Mouse (Mus musculus) adrenal gland, adult 8-10 months (tissue): ENCODE measurements around the gene Reg4. TPM values are rescaled to one million over a fixed set of nuclear protein-coding genes. Genes with fewer than 3 reads are reported as not detected.

Source experiments
- DNase-seq: peaks from one replicate; pipeline ENCODE4 v3.0.0; 2022
- total RNA-seq, 4 experiments: library from RNA; stranded (reverse); gene quantifications; 2 replicates each; pipeline ENCODE4 v1.2.4; 2022

Reg4 gene
- total RNA-seq, 4 experiments from 2014 or later, result not detected

- no peak for DNase-seq
Measured at GRCm38 (mm10) chr3:98238150-98238549, 16.2 kb downstream of the Reg4 start.

DNA sequence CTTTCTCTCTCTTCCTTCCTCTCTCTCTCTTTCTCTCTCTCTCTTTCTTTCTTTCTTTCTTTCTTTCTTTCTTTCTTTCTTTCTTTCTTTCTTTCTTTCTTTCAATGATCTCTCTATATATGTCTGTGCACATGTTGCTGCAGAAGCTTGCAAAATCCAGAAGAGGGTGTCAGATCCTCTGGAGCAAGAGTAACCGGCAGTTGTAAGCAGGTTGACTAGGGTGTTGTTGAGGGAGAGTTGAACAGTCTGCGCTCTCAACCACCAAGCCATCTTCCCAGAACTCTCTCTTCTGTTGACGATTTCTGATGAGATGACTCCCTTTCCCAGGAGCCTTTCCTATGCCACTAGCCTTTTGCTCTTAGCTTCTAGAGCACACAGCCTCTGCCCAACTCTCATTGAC is 20.1 kb downstream of the Reg4 start:
- no peak for DNase-seq

- no peak for DNase-seq
Measured at GRCm38 (mm10) chr3:98242458-98243037, 20.6 kb downstream of the Reg4 start.

DNA sequence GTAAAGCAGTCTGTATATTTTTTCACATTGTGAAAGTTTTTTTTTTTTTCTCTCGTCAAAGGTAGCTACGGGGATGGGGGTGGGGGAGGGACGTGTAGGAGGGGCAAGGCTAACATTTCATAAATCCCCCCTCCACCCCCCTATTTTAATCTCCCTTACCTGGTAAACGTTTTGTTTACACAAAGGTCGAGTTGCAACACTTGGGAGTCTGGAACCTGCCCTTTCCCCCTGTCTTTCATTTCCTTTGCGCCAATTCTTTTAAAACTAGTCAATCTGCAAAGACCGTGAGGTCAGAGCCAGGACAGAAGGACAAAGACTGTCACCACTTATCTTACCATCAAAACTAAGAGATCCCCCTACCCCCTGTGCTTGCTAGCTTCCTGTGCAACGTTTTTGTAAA is 23.9 kb downstream of the Reg4 start:
- no peak for DNase-seq

GRCm38 (mm10) chr3:98246985-98247751 is 25.2 kb downstream of the Reg4 start:
- no peak for DNase-seq

GRCm38 (mm10) chr3:98249378-98249777 is 27.4 kb downstream of the Reg4 start:
- DNase-seq, result no peak

DNA sequence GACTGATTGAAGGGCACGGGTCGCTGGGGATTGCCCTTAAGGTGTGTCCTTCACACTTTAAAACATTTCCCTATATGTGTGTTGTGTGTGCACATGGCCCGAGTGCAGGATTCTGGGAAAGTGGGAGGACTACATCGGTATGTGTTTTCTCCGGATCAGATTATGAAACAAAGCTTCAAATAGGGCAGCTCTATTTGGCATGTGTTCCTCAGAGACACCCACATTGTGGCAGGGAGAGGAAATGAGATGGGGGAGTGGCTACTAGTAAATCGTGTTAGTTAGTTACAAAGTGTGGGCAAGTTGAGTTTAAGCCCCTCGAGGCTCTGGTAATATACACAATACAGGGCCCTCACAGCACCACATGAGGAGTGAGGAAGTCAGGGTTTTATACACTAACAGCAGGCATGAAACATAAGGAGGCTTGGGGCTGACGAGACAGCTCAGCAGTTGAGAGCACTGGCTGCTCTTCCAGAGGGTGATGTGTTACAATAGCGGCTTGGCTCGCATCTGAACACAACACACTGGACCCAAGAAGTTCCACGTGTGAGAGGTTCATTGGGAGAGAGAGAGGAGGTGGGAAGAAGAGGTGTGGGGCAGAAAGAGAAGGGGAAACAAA is 28.0 kb downstream of the Reg4 start:
- DNase-seq, result no peak

GRCm38 (mm10) chr3:98254059-98254458 is 32.1 kb downstream of the Reg4 start:
- DNase-seq, result no peak

DNA sequence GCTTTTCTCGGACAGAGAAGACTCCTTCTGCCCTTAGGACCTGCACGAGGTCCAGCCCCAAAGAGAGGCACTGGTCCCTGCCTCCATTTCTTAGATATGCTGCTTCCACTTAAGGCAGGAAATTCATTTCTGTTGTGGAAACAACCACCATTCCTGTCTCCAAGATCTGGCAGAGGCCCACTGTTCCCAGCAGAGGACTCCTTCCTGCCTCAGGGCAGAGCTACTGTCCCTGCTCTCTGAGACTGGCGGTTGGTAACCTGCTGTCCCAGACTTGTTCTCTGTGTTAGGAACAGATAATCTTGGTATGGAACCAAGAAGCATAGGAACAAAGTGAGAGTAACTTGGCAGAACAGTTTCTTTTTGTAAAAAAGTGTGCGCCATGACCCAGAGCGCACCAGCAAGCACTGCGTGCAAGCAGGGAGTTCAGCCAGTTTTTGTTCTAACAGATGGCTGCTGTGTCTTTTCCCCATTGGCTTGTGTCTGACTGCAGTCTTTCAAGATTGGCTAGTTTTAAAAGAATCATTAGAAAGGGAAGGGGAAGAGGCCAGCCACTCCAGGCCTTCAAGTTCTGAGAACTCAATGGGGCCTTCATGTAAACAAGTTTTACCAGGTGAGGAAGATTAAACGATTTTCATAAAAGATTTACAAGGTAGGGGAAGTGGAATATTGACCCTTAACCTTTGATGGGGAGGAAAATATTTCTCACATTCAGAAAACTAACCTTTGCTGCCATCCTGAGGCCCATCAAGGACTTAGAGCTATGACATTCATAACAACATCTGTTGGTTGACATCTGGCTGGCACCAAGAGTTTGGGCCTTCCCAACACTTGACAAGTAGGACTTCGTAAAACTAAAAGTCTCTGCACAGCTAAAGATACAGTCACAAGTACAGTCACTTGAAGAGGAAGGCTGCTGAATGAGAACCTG is 33.0 kb downstream of the Reg4 start:
- DNase-seq, result no peak

GRCm38 (mm10) chr3:98258723-98259122 is 36.8 kb downstream of the Reg4 start:
- no peak for DNase-seq

GRCm38 (mm10) chr3:98259271-98259751 is 37.4 kb downstream of the Reg4 start:
- DNase-seq, result no peak

- no peak for DNase-seq
Measured at GRCm38 (mm10) chr3:98260534-98260933, 38.6 kb downstream of the Reg4 start.

GRCm38 (mm10) chr3:98261415-98261814 is 39.5 kb downstream of the Reg4 start:
- no peak for DNase-seq

- no peak for DNase-seq
Measured at GRCm38 (mm10) chr3:98262133-98262532, 40.2 kb downstream of the Reg4 start.

GRCm38 (mm10) chr3:98267249-98267651 is 45.3 kb downstream of the Reg4 start:
- peak; percentile 25 for DNase-seq

GRCm38 (mm10) chr3:98273623-98274398 is 51.9 kb downstream of the Reg4 start:
- DNase-seq, result no peak

DNA sequence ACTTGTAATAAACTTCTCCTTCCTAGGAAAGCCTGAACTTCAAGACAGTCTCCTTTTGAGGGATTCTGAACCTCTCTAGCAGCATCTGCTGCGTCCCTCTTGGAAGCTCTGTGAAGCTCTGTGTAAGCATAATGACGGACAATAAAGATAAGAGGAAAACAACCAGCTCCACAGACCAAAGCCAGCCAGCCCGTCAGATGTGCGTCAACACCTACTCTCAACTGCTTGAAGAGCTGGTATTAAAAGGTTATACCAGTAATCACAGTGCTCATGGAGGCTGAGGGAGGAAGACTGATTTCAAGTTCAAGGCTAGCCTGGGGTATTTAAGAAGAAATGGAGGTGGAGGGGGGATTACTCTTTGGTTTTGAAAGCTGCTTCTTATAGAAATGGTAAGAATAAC is 57.7 kb downstream of the Reg4 start:
- no peak for DNase-seq

DNA sequence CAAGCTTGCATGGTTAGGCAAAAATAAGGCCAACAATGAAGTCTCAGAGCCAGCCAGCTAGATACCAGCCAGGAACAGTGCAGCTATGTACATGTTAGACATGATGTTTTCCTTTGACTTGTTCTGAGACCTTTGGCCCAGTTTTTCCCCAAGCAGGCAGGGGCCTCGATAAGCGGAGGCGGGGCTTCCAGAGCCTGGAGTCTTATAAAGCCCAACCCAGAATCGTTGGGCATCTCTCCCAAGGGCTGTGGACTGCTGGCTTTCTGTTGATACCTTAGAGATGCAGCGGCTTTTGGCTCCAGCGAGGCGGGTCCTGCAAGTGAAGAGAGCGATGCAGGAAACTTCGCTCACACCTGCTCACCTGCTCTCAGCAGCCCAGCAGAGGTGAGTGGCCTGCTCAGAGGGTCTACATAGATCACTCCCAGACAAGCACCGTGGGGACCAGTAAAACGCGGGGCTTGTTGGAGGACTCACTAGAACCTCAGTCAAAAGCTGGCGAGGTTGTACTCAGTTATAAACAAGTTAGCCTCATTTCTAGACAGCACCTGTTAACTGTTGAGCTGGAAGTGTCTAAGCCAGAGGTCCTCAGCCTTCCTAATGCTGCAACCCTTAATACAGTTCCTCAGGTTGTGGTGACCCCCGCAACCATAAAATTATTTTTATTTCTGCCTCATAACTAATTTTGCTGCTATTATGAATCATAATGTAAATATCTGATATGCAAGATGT is 58.4 kb downstream of the Reg4 start, which contains the start of gene Hmgcs2:
Gene Hmgcs2, plus strand, starts transcription at position 232 of the 729 bp plus-strand sequence.
- no peak for DNase-seq

DNA sequence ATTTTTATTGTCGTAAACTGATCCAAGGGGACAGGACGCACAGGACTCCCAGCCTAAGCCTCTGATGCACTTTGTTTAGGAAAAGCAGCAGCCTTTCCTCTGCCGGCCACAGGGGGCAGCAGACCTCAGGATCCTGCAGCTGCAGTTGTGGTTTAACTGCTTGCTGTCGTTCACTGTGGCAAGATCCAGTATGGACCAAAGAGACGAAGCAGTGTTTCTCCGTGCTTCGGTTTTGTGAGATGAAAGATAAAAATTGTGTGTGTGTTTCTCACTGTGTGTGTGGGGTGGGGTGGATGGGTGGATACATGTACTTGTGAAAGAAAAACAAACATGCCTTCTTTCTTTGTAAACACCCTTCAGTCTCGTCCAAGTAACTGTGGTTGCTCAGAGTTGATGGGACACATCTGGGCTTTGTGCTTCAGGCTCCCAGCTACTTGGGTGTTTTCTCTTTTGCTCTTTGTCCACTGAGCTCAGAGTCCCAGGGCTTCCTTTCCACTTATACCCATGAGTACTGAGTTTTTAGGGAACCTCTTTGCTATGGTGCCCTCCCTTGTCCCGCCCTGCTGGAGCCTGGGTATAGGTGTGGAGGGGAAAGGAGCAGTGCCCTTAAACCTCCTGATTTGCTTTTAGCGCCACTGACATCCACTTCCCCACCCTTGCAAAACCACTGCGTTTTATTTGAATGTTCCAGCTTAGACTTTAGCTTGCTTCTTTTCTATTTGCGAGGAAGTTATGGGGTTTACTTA is 59.1 kb downstream of the Reg4 start:
- DNase-seq, result peak; percentile 8

- DNase-seq, result no peak
Measured at GRCm38 (mm10) chr3:98282422-98282821, 60.5 kb downstream of the Reg4 start.
